Mouse (Mus musculus) gastrocnemius, postnatal 36 days (tissue): ENCODE results near the gene Capzb. TPM values are rescaled to one million over a fixed set of nuclear protein-coding genes. Genes with fewer than 3 reads are reported as not detected.
A peak's percentile ranks its signal among the peaks of the same experiment; 100 is the strongest.

Experiments used
- DNase-seq, 2 experiments: peaks; one replicate each; pipeline ENCODE4 v3.0.0; 2022
- intact Hi-C: fragments of 180-260 bp; cut with DNase I; formaldehyde crosslinking; loops from one replicate; pipeline ENCODE4 v1.15.1; 2025
- total RNA-seq, 2 experiments: library from RNA; stranded (reverse); gene quantifications; 2 replicates each; pipeline ENCODE4 v1.2.3; 2021

Gene Capzb
- total RNA-seq, 2 experiments from 2014 or later: 499 to 554 TPM

GRCm38 (mm10) chr4:139178377-139178776, 14.3 kb upstream of the Capzb start:
- intact Hi-C loops: no loop called here
- DNase-seq: no peak

- intact Hi-C loops: no loop called here
- no peak for DNase-seq
These were observed 13.5 kb upstream of the Capzb start for GRCm38 (mm10) chr4:139179218-139179617.

- intact Hi-C loops: loop anchor here (5.0 kb wide), 1 partner anchor 38 kb away; no protein-coding TSS in a partner anchor
- DNase-seq: no peak
These were observed 12.7 kb upstream of the Capzb start for GRCm38 (mm10) chr4:139179731-139180625.

- no peak for DNase-seq
- intact Hi-C loops: loop anchor here (5.0 kb wide), 1 partner anchor 40 kb away; no protein-coding TSS in a partner anchor
These were observed 10.2 kb upstream of the Capzb start for GRCm38 (mm10) chr4:139182511-139182910.

- intact Hi-C loops: no loop called here
- no peak for DNase-seq
These were observed 6.8 kb upstream of the Capzb start for GRCm38 (mm10) chr4:139185766-139186442.

GRCm38 (mm10) chr4:139187930-139188329, 4.8 kb upstream of the Capzb start:
- intact Hi-C loops: no loop called here
- DNase-seq: no peak

- intact Hi-C loops: loop anchor here (5.0 kb wide), 2 partner anchors 55 to 100 kb away; partner anchors contain the start of gene Nbl1
- no peak for DNase-seq
These were observed 847 bp upstream of the Capzb start for GRCm38 (mm10) chr4:139191605-139192498.

- intact Hi-C loops: loop anchor here (5.0 kb wide), 2 partner anchors 54 to 101 kb away; partner anchors contain the start of gene Nbl1
- DNase-seq: no peak
These were observed 736 bp downstream of the Capzb start for GRCm38 (mm10) chr4:139193176-139194093.

- intact Hi-C loops: no loop called here
- DNase-seq: no peak
These were observed 2.4 kb downstream of the Capzb start for GRCm38 (mm10) chr4:139195101-139195500.

- no peak for DNase-seq
- intact Hi-C loops: no loop called here
These were observed 3.8 kb downstream of the Capzb start for GRCm38 (mm10) chr4:139196464-139196863.

GRCm38 (mm10) chr4:139196949-139197348, 4.2 kb downstream of the Capzb start:
- intact Hi-C loops: no loop called here

GRCm38 (mm10) chr4:139197453-139197852, 4.8 kb downstream of the Capzb start:
- no peak for DNase-seq
- intact Hi-C loops: no loop called here

More at GRCm38 (mm10) chr4:139196949-139197348, 4.2 kb downstream of the Capzb start:
- DNase-seq: no peak

- intact Hi-C loops: no loop called here
- DNase-seq: peak; percentile 39 to 58
These were observed 5.4 kb downstream of the Capzb start for GRCm38 (mm10) chr4:139198004-139198689.

GRCm38 (mm10) chr4:139199126-139199525, 6.4 kb downstream of the Capzb start:
- no peak for DNase-seq
- intact Hi-C loops: no loop called here

- intact Hi-C loops: no loop called here
- no peak for DNase-seq
These were observed 7.1 kb downstream of the Capzb start for GRCm38 (mm10) chr4:139199703-139200340.

GRCm38 (mm10) chr4:139200946-139201345, 8.2 kb downstream of the Capzb start:
- intact Hi-C loops: no loop called here
- no peak for DNase-seq

GRCm38 (mm10) chr4:139202556-139202955, 9.9 kb downstream of the Capzb start:
- DNase-seq: no peak
- intact Hi-C loops: no loop called here

GRCm38 (mm10) chr4:139203381-139203780, 10.7 kb downstream of the Capzb start:
- intact Hi-C loops: no loop called here
- DNase-seq: no peak
